Mouse (Mus musculus) CH12.LX (cell line): ENCODE results near the gene Tas2r123. TPM values are rescaled to one million over a fixed set of nuclear protein-coding genes. Genes with fewer than 3 reads are reported as not detected.

Experiments used
- DNase-seq: peaks from one replicate; pipeline ENCODE4 v3.0.0-alpha.2; 2013; ENCODE audit errors: extremely low read depth
- H3K27ac ChIP-seq: 2 replicates; pipeline ENCODE4 v1.5.1; 2012; ENCODE audit warnings: low read depth, mild to moderate bottlenecking, control low read depth, moderate library complexity; ENCODE audit not compliant: insufficient read depth
- H3K27me3 ChIP-seq: replicated peaks from 2 replicates; pipeline ENCODE3; 2012; ENCODE audit warnings: inconsistent platforms
- H3K36me3 ChIP-seq, 2 experiments: replicated peaks in 1 of 2; 2 replicates each; pipeline versions ENCODE3 to v1.6.1; 2012; ENCODE audit warnings: inconsistent platforms in 1 of 2, low read length in 1 of 2, mild to moderate bottlenecking in 1 of 2, mixed read lengths in 1 of 2, moderate library complexity in 1 of 2; ENCODE audit not compliant: control insufficient read depth in 1 of 2, insufficient read depth in 1 of 2
- H3K4me1 ChIP-seq, 2 experiments: 2 replicates each; pipeline ENCODE4 v1.6.1; 2012; ENCODE audit warnings: inconsistent platforms in 1 of 2, moderate library complexity in 1 of 2; ENCODE audit not compliant: insufficient read depth in 2 of 2, control insufficient read depth in 1 of 2
- H3K4me2 ChIP-seq: 2 replicates; pipeline ENCODE4 v1.6.1; 2012; ENCODE audit warnings: low read depth, mild to moderate bottlenecking, control low read depth; ENCODE audit not compliant: poor library complexity, insufficient read depth, severe bottlenecking
- H3K4me3 ChIP-seq, 3 experiments: fragments of 150-350 bp in 1 of 3; sonication (generic) in 1 of 3; replicated peaks in 1 of 3; 2 replicates each; pipeline versions ENCODE3 to v1.5.1; 2011 to 2012; ENCODE audit warnings: low read depth in 2 of 3, low read length in 2 of 3, mild to moderate bottlenecking in 2 of 3, moderate library complexity in 2 of 3, control low read depth in 1 of 3, improper control_type of control experiment in 1 of 3, inconsistent platforms in 1 of 3, mixed read lengths in 1 of 3; ENCODE audit not compliant: poor library complexity in 1 of 3
- H3K79me2 ChIP-seq: replicated peaks from 2 replicates; pipeline ENCODE4 v1.6.1; 2012; ENCODE audit warnings: mild to moderate bottlenecking, moderate library complexity; ENCODE audit not compliant: control insufficient read depth, poor library complexity, insufficient read depth, severe bottlenecking; ENCODE audit errors: extremely low read depth
- H3K9ac ChIP-seq: 2 replicates; pipeline ENCODE4 v1.6.1; 2012; ENCODE audit warnings: low read depth, mild to moderate bottlenecking, control low read depth, moderate library complexity; ENCODE audit not compliant: insufficient read depth
- H3K9me3 ChIP-seq: replicated peaks from 2 replicates; pipeline ENCODE3; 2012; ENCODE audit warnings: low read length, inconsistent platforms, mixed read lengths
- CHD1 ChIP-seq: IDR thresholded peaks from 2 replicates; pipeline ENCODE4 v1.6.1; 2012; ENCODE audit warnings: low read depth, low read length, improper control_type of control experiment, inconsistent platforms
- E2F4 ChIP-seq: IDR thresholded peaks from 2 replicates; pipeline ENCODE4 v1.6.1; 2011; ENCODE audit warnings: low read depth, low read length, improper control_type of control experiment; ENCODE audit not compliant: insufficient replicate concordance
- ELF1 ChIP-seq: IDR thresholded peaks from 2 replicates; pipeline ENCODE4 v1.6.1; 2014; ENCODE audit warnings: low read depth, mild to moderate bottlenecking, inconsistent platforms, low read length, improper control_type of control experiment
- EP300 ChIP-seq: IDR thresholded peaks from 2 replicates; pipeline ENCODE4 v1.6.1; 2011; ENCODE audit warnings: low read length, improper control_type of control experiment
- ETS1 ChIP-seq: conservative IDR thresholded peaks from 2 replicates; pipeline ENCODE4 v1.6.1; 2012; ENCODE audit warnings: low read depth, mild to moderate bottlenecking, inconsistent platforms, low read length, improper control_type of control experiment, moderate library complexity
- IRF4 ChIP-seq: IDR thresholded peaks from 2 replicates; pipeline ENCODE4 v1.6.1; 2014; ENCODE audit warnings: low read depth, mild to moderate bottlenecking, inconsistent platforms, low read length, improper control_type of control experiment
- KAT2A ChIP-seq: IDR thresholded peaks from 2 replicates; pipeline ENCODE4 v1.6.1; 2012; ENCODE audit warnings: low read length, improper control_type of control experiment, inconsistent platforms; ENCODE audit not compliant: insufficient replicate concordance
- MAFK ChIP-seq: IDR thresholded peaks from 2 replicates; pipeline ENCODE4 v1.6.1; 2011; ENCODE audit warnings: low read length, improper control_type of control experiment; ENCODE audit not compliant: insufficient replicate concordance
- MAZ ChIP-seq: IDR thresholded peaks from 2 replicates; pipeline ENCODE4 v1.6.1; 2012; ENCODE audit warnings: low read depth, mild to moderate bottlenecking, inconsistent platforms, low read length, improper control_type of control experiment, moderate library complexity
- MXI1 ChIP-seq: IDR thresholded peaks from 2 replicates; pipeline ENCODE4 v1.6.1; 2011; ENCODE audit warnings: mild to moderate bottlenecking, low read depth, low read length, improper control_type of control experiment
- NELFE ChIP-seq: IDR thresholded peaks from 2 replicates; pipeline ENCODE4 v1.6.1; 2011; ENCODE audit warnings: low read depth, low read length, improper control_type of control experiment
- PAX5 ChIP-seq: IDR thresholded peaks from 2 replicates; pipeline ENCODE4 v1.6.1; 2012; ENCODE audit warnings: low read length, inconsistent platforms, mixed read lengths
- POLR2A ChIP-seq: IDR thresholded peaks from 2 replicates; pipeline ENCODE4 v1.6.1; 2011; ENCODE audit warnings: low read depth, mild to moderate bottlenecking, improper control_type of control experiment, low read length
- SMC3 ChIP-seq: IDR thresholded peaks from 2 replicates; pipeline ENCODE4 v1.6.1; 2011; ENCODE audit warnings: low read depth, low read length, improper control_type of control experiment
- TBP ChIP-seq: conservative IDR thresholded peaks from 2 replicates; pipeline ENCODE4 v1.6.1; 2011; ENCODE audit warnings: low read depth, low read length, improper control_type of control experiment
- TCF12 ChIP-seq: IDR thresholded peaks from 2 replicates; pipeline ENCODE4 v1.6.1; 2014; ENCODE audit warnings: low read depth, mild to moderate bottlenecking, inconsistent platforms, low read length, improper control_type of control experiment
- UBTF ChIP-seq: IDR thresholded peaks from 2 replicates; pipeline ENCODE4 v1.6.1; 2012; ENCODE audit warnings: low read depth, mild to moderate bottlenecking, inconsistent platforms, low read length, improper control_type of control experiment, moderate library complexity
- USF2 ChIP-seq: conservative IDR thresholded peaks from 2 replicates; pipeline ENCODE4 v1.6.1; 2011; ENCODE audit warnings: low read depth, low read length, improper control_type of control experiment
- ZC3H11A ChIP-seq: IDR thresholded peaks from 2 replicates; pipeline ENCODE4 v1.6.1; 2012; ENCODE audit warnings: low read depth, mild to moderate bottlenecking, inconsistent platforms, low read length, improper control_type of control experiment
- ZMIZ1 ChIP-seq: IDR thresholded peaks from 2 replicates; pipeline ENCODE4 v1.6.1; 2012; ENCODE audit warnings: low read depth, mild to moderate bottlenecking, inconsistent platforms, low read length, improper control_type of control experiment
- ZNF384 ChIP-seq: IDR thresholded peaks from 2 replicates; pipeline ENCODE4 v1.6.1; 2012; ENCODE audit warnings: low read depth, low read length, improper control_type of control experiment, inconsistent platforms
- dilution Hi-C: fragments of 300-500 bp; cut with MboI; formaldehyde crosslinking; loops from 2 replicates; pipeline ENCODE4 v1.14.3; 2020; ENCODE audit warnings: low sequenced_read_pairs; ENCODE audit not compliant: extremely low pct_unique_long_range_greater_than_20kb, extremely low pct_ligation_motif_present
- in situ Hi-C: fragments of 300-500 bp; cut with MboI; formaldehyde crosslinking; loops from 3 replicates; pipeline ENCODE4 v1.14.3; 2019; ENCODE audit warnings: low sequenced_read_pairs, low pct_ligation_motif_present, low pct_unique_long_range_greater_than_20kb, mixed read lengths
- polyA plus RNA-seq: library from polyadenylated mRNA; unstranded; fragments of >175 nt; gene quantifications from 2 replicates; pipeline ENCODE4 v1.2.1, GENCODE M21; 2012; ENCODE audit warnings: low read depth; ENCODE audit not compliant: insufficient read length
- total RNA-seq, 2 experiments: library from RNA; depleted of rRNA; stranded (reverse); fragments of 300-350 nt in 1 of 2; fragments of >200 nt in 1 of 2; gene quantifications; 2 replicates each; pipeline ENCODE4 v1.2.3; 2012 to 2014

Tas2r123 gene
- total RNA-seq (2012; rRNA removed) (not detected in 2 replicates), total RNA-seq (2014; rRNA removed) (not detected in 2 replicates), polyA plus RNA-seq (not detected in 2 replicates)

DNA sequence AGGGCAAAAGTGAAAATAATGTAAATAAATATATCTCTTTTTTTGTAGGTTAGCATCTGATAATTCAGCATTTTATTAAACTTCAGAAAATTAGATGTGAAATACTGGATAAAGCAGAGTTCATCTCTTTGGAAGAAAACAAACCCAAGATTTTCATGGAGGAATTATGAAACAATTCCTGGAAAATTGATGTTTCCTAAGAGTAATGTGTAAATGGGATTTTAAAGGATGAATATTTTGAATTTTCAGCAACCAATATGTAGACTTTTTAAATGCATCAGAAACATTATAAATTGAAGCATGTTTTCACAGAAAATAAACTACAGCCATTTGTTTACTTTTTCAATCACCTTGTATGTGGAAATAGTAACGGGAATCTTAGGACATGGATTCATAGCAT lies at the start of gene Tas2r123:
Gene Tas2r123, plus strand, starts transcription at position 301 of the 400 bp plus-strand sequence.
- Histone ChIP-seq H3K9ac (no peak within 1 kb of the TSS), H3K4me3 (no peak within 1 kb of the TSS), H3K4me1 (no peaks in the 10 kb centered on the region), H3K79me2 (no peaks in the 10 kb centered on the region), H3K27me3 (no peaks in the 10 kb centered on the region), H3K4me2 (no peak within 1 kb of the TSS), H3K27ac (no peak within 1 kb of the TSS), H3K36me3 (no peaks in the 10 kb centered on the region), H3K9me3 (peaks cover 3% of the 10 kb centered on the region)
- no peak for DNase-seq
- in situ Hi-C loops = no loop called here
- dilution Hi-C loops = no loop called here
- TF ChIP-seq SMC3 (no peak), USF2 (no peak), E2F4 (no peak), MAFK (no peak), POLR2A (no peak)

DNA sequence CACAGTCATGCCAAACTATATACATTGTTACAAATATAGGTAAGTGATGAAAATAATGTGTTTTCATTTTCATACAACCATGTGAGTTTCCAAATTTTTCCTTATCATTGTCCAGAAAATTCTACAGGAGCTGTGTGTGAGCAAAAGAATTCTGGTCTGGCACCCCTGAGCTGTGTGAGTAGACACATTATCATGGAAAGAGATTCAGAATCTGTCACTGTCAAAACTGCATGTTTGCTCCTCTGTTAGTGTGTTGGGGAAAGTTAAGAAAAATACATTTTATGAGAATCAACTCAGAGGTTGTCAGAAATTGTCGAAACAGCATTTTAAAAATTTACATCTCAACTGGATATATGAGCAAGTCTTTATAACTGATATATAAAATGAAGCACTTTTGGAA lies 44.4 kb upstream of the Tas2r123 start, which contains the start of gene Tas2r117:
Gene Tas2r117, plus strand, starts transcription at position 301 of the 400 bp plus-strand sequence.
- Histone ChIP-seq H3K9ac (no peak within 1 kb of the TSS), H3K36me3 (no peaks in the 10 kb centered on the region), H3K4me2 (no peak within 1 kb of the TSS), H3K4me3 (no peak within 1 kb of the TSS), H3K79me2 (no peaks in the 10 kb centered on the region), H3K4me1 (no peaks in the 10 kb centered on the region), H3K9me3 (peaks cover 5% of the 10 kb centered on the region), H3K27me3 (no peaks in the 10 kb centered on the region), H3K27ac (no peak within 1 kb of the TSS)
- no peak for DNase-seq
- dilution Hi-C loops (no loop called here), in situ Hi-C loops (no loop called here)
- no peak for TF ChIP-seq KAT2A
- TF ChIP-seq TBP = no peak
- no peak for TF ChIP-seq ZMIZ1
- no peak for TF ChIP-seq EP300
- no peak for TF ChIP-seq E2F4
- no peak for TF ChIP-seq ZC3H11A
- TF ChIP-seq NELFE = no peak
- no peak for TF ChIP-seq MAZ
- no peak for TF ChIP-seq PAX5
- no peak for TF ChIP-seq ETS1
- no peak for TF ChIP-seq CHD1
- no peak for TF ChIP-seq USF2
- no peak for TF ChIP-seq MXI1
- TF ChIP-seq ZNF384 = no peak
- TF ChIP-seq MAFK = no peak
- TF ChIP-seq TCF12 = no peak
- TF ChIP-seq ELF1 = no peak
- no peak for TF ChIP-seq IRF4
- no peak for TF ChIP-seq UBTF
